Mouse (Mus musculus): Measurements from ENCODE around the gene Sult4a1.

- TF ChIP-seq POLR2A (IDR thresholded peaks at IDR 0.05; ENCODE audit: insufficient read depth, low read depth, low read length) (no peak), EP300 (IDR thresholded peaks at IDR 0.05; ENCODE audit: insufficient read depth, low read depth, low read length) (no peak)
Measured at GRCm38 (mm10) chr15:84123075-84123474, 17.5 kb upstream of the Sult4a1 start, which contains the start of gene Pnpla5.

Data from heart, adult 2 months (tissue).